Mouse (Mus musculus) spleen, postnatal 10 days (tissue): ENCODE results near the gene Wfdc16.
"Not testable (repeated sequence)": the region's sequence is repeated elsewhere in the genome, so short reads cannot be mapped to it uniquely, and the experiment has no call there.

Experiments
- DNase-seq, 2 experiments: peaks; one replicate each; pipeline ENCODE4 v3.0.0; 2021 to 2022; ENCODE audit warnings: low spot score in 2 of 2

The Wfdc16 gene

GRCm38 (mm10) chr2:164600179-164600578 is 38.4 kb downstream of the Wfdc16 start:
- no peak for DNase-seq

DNA sequence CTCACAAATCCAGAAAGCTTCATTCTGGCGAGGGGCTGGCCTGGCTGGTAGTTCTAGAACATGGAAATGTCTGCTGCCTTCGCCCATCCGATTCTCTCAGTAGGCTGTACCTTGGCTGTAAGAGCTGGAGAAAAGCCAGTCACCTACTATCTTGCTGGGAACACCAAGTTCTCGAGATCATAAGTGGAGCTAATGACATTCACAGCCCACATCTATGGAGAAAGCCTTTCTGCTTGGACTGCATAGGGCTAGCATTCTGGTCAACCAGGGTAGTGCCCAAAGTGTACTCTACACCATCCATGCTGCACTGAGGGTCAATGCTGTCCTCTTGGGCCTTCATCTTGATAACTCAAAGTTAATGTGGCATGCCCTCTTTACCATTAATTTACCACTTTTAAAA is 45.1 kb downstream of the Wfdc16 start, which contains the start of gene Eppin:
TSS of gene Eppin (minus strand) at position 101 of the 400 bp plus-strand sequence.
- no peak for DNase-seq

DNA sequence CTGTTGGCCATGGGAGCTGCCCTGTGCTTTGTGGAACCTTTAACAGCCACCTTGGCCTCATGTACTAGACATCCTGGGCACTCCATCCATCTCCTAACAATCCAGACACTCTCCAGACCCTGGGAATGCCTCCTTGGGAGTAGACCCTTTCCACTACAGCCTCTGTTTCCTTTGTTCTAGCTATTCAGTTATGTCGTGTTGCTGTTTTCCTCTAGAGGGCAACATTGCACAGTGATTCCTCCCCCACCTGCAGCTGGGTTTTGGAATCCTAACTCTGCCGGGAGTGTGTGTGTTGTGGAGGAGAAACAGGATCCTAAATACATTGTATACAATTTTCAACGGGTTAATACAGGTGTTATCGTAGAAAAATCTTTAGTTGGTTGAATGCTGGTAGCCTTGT is 46.6 kb downstream of the Wfdc16 start:
- DNase-seq: no peak

- DNase-seq: not testable (repeated sequence)
Measured at GRCm38 (mm10) chr2:164585025-164585725, 53.4 kb downstream of the Wfdc16 start, which contains the start of gene Wfdc6a. Gene Wfdc6a, minus strand, starts transcription at chr2:164585447.
